Mouse (Mus musculus) frontal cortex, postnatal 14 days (tissue): ENCODE measurements at regions not wholly inside any gene's neighbourhood (a gene's known extent, or its start where the extent isn't known, plus 50 kb on each side); places are given as distances from the start of the nearest gene placed in this dataset.

Experiments used
- DNase-seq, 2 experiments: peaks; one replicate each; pipeline ENCODE4 v3.0.0; 2022; ENCODE audit warnings: low spot score in 2 of 2

GRCm38 (mm10) chr12:49579451-49580190 lies 194.6 kb downstream of the Gm43517 start:
- no peak for DNase-seq

GRCm38 (mm10) chr12:49583849-49584248 lies 198.9 kb downstream of the Gm43517 start:
- no peak for DNase-seq

GRCm38 (mm10) chr12:49622264-49622663 lies 237.3 kb downstream of the Gm43517 start:
- no peak for DNase-seq

GRCm38 (mm10) chr12:49627222-49627621 lies 242.2 kb downstream of the Gm43517 start:
- no peak for DNase-seq

GRCm38 (mm10) chr12:49628014-49628413 lies 243.0 kb downstream of the Gm43517 start:
- DNase-seq, result no peak

- DNase-seq, result peak in 1 of 2 experiments; percentile 9
Measured at GRCm38 (mm10) chr12:49649104-49650063, 264.4 kb downstream of the Gm43517 start.
